Mouse (Mus musculus) cerebellum, adult 2 months (tissue): ENCODE results near the gene Psmc3.

Experiments
- CTCF ChIP-seq: fragments of 200-500 bp; IDR thresholded peaks from 2 replicates; pipeline ENCODE4 v1.5.1; 2011; ENCODE audit warnings: low read depth, mild to moderate bottlenecking, control low read depth, low read length, moderate library complexity, borderline replicate concordance; ENCODE audit not compliant: insufficient read depth
- POLR2A ChIP-seq: fragments of 200-500 bp; IDR thresholded peaks from 2 replicates; pipeline ENCODE4 v1.6.1; 2011; ENCODE audit warnings: low read length, control low read depth, borderline replicate concordance; ENCODE audit not compliant: insufficient read depth

GRCm38 (mm10) chr2:91052752-91053151 is 1.1 kb upstream of the Psmc3 start:
- TF ChIP-seq CTCF (no peak), POLR2A (no peak)
